Mouse (Mus musculus) liver, adult (tissue): ENCODE measurements around the gene AA986860.

Experiments
- GATA4 ChIP-seq: IDR thresholded peaks from 2 replicates; pipeline ENCODE4 v1.6.1; 2014; ENCODE audit warnings: mild to moderate bottlenecking, low read length; ENCODE audit not compliant: insufficient replicate concordance

Gene AA986860

DNA sequence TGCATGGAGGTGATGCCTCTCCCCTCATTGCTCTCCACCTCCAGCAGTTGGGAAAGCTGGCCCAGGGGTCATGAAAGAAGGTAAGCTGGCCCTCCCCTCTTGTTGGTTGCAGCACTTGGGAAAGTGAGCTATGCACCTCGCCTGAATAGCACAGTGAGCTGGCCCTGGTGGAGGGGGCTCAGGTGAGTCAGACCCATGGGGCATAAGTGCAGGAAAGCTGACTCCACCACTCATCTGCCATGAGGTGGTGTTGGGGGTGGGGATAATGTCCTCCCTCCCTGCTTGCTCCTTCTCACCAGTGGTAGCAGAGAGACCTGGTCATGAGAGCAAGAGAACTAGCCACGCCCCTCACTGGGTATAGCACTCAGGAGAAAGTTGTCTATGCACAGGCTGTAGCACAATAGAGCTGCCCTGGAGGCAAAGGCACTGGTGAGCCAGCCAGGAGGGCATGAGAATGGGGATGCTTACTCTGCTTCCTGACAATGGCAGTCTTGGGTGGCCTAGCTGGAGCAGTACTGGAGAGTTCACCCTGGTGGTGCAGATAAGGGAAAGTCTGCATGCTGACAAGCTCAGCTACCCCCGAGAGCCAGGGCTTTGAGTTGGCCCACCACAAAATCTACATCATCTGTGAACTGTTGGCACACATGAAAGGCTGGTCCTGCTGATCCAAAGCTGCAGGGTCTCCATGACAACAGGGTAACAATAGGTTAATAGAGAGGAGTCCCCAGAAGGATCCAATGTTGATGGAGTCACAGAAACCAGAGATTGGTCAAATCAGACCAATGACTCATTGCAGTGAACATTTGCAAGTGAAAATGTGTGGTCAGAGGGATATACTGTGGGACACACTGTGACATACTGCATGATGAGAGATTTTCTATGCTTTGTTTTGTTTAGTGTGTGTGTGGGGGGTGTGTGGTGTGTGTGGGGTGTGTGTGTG lies 58.0 kb downstream of the AA986860 start:
- no peak for TF ChIP-seq GATA4
